Mouse (Mus musculus): ENCODE data around the gene Csad.
A peak's percentile ranks its signal among the peaks of the same experiment; 100 is the strongest.

The Csad gene

GRCm38 (mm10) chr15:102222386-102222785 is 17.9 kb upstream of the Csad start:
- Histone ChIP-seq H3K27me3 (ENCODE audit: control insufficient read depth, insufficient read depth, low read length, poor library complexity, severe bottlenecking) (no peaks in the 10 kb centered on the region), H3K36me3 (ENCODE audit: control insufficient read depth, insufficient read depth, low read length, poor library complexity, severe bottlenecking) (peaks cover 14% of the 10 kb centered on the region)
- DNase-seq (ENCODE audit: low read depth, low spot score): no peak

- no peaks in the 10 kb centered on the region for H3K27me3 ChIP-seq (ENCODE audit: control insufficient read depth, insufficient read depth, low read length, poor library complexity, severe bottlenecking)
- H3K36me3 ChIP-seq (ENCODE audit: control insufficient read depth, insufficient read depth, low read length, poor library complexity, severe bottlenecking): peaks cover 18% of the 10 kb centered on the region
- no peak for DNase-seq (ENCODE audit: low read depth, low spot score)
Observed at GRCm38 (mm10) chr15:102217325-102217724, 12.8 kb upstream of the Csad start.

DNA sequence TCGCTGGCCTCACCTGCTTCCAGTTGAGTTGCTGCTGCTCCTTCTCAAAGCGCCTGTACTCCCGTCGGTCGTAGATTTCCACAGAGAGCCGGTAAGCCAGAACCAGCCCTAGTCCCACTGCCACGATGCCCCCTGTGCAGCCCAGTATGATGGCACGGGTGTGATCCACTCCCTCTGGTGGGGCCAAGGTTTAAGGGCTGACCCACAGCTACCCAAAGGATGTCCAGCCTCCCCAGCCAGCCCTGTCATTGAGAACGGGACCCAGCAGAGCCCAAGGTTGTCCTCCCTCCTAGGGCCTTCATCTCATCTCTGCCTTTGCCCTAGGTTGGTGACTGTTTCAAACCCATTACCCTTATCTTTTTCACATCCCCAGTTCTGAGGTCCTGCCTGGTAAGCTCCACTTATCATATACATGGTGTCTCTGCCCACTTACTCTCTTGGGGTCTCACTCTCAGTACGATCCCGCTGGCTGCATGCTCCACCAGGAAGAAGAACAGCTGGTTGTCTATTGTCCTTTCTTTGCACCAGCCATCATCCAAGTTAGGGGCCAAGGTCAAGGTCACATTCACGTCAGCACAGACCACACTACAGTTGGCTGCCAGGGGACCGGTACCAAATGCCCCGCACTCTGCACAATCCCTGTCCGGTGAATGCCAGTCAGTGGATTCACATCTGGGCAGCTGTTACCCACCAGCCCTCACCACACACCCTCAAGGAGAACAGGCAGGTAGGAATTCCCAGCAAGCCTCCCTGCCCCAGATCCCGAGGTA is 12.1 kb upstream of the Csad start:
- DNase-seq (ENCODE audit: low read depth, low spot score): no peak
- Histone ChIP-seq H3K36me3 (ENCODE audit: control insufficient read depth, insufficient read depth, low read length, poor library complexity, severe bottlenecking) (peaks cover 19% of the 10 kb centered on the region), H3K27me3 (ENCODE audit: control insufficient read depth, insufficient read depth, low read length, poor library complexity, severe bottlenecking) (no peaks in the 10 kb centered on the region)

- DNase-seq (ENCODE audit: low read depth, low spot score): no peak
- H3K36me3 ChIP-seq (ENCODE audit: control insufficient read depth, insufficient read depth, low read length, poor library complexity, severe bottlenecking): peaks cover 22% of the 10 kb centered on the region
- H3K27me3 ChIP-seq (ENCODE audit: control insufficient read depth, insufficient read depth, low read length, poor library complexity, severe bottlenecking): no peaks in the 10 kb centered on the region
Observed at GRCm38 (mm10) chr15:102215624-102216023, 11.1 kb upstream of the Csad start.

- Histone ChIP-seq H3K27me3 (ENCODE audit: control insufficient read depth, insufficient read depth, low read length, poor library complexity, severe bottlenecking) (no peaks in the 10 kb centered on the region), H3K36me3 (ENCODE audit: control insufficient read depth, insufficient read depth, low read length, poor library complexity, severe bottlenecking) (peaks cover 23% of the 10 kb centered on the region)
- no peak for DNase-seq (ENCODE audit: low read depth, low spot score)
Observed at GRCm38 (mm10) chr15:102214132-102214531, 9.6 kb upstream of the Csad start.

DNA sequence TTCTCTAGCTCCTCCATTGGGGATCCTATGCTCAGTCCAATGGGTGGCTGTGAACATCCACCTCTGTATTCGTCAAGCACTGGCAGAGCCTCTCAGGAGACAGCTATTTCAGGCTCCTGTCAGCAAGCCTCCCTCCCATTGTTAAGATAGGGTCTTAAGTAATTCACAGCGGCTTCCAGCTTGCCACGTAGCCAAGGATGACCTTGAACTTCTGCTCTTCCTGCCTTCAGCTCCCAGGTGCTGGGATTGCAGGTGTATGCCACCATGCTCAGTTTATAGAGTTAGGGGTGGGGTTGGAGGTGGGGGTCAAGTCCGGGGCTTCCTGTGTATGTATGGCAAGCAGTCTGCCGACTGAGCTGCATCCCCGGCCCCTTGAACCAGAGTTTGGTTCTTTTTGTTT is 7.4 kb upstream of the Csad start:
- no peak for DNase-seq (ENCODE audit: low read depth, low spot score)
- Histone ChIP-seq H3K36me3 (ENCODE audit: control insufficient read depth, insufficient read depth, low read length, poor library complexity, severe bottlenecking) (peaks cover 21% of the 10 kb centered on the region), H3K27me3 (ENCODE audit: control insufficient read depth, insufficient read depth, low read length, poor library complexity, severe bottlenecking) (no peaks in the 10 kb centered on the region)

DNA sequence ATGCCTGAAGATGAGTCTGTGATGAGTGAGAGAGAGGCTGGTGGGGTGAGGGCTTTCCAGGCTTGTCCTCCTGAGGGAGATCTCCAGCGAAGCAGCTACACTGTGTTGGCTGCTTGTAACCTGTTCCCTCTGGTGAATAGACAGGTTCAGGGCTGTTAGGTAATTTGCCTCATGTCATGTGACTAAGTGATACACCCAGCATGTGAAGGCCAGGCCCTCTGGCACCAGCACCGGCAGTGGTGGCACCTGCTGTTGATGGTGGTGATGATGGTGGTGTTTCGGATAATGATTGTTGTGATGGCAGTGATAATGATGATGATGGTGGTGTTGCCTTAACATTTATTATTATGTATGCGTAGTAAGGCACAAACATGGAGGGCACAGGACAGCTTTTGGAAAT is 6.3 kb upstream of the Csad start:
- DNase-seq (ENCODE audit: low read depth, low spot score): no peak
- Histone ChIP-seq H3K27me3 (ENCODE audit: control insufficient read depth, insufficient read depth, low read length, poor library complexity, severe bottlenecking) (no peaks in the 10 kb centered on the region), H3K36me3 (ENCODE audit: control insufficient read depth, insufficient read depth, low read length, poor library complexity, severe bottlenecking) (peaks cover 20% of the 10 kb centered on the region)

DNA sequence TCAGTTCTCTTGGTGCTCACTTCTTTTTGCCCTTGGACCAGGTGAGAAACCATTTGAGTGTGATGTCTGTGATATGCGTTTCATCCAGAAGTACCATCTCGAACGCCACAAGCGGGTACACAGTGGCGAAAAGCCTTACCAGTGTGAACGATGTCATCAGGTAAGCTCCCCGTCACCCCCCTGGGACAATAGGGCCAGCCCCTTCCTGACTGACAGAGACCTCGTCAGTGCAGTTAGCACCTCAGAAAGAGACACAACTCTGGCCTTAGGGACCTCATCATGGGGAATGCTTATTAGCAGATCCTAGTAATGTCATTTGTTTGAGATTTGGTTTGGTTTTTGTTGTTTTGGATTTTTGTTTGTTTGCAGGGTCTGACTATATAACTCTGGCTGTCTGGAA is 4.6 kb upstream of the Csad start:
- peak; percentile 39 for DNase-seq (ENCODE audit: low read depth, low spot score)
- no peaks in the 10 kb centered on the region for H3K27me3 ChIP-seq (ENCODE audit: control insufficient read depth, insufficient read depth, low read length, poor library complexity, severe bottlenecking)
- peaks cover 23% of the 10 kb centered on the region for H3K36me3 ChIP-seq (ENCODE audit: control insufficient read depth, insufficient read depth, low read length, poor library complexity, severe bottlenecking)

DNA sequence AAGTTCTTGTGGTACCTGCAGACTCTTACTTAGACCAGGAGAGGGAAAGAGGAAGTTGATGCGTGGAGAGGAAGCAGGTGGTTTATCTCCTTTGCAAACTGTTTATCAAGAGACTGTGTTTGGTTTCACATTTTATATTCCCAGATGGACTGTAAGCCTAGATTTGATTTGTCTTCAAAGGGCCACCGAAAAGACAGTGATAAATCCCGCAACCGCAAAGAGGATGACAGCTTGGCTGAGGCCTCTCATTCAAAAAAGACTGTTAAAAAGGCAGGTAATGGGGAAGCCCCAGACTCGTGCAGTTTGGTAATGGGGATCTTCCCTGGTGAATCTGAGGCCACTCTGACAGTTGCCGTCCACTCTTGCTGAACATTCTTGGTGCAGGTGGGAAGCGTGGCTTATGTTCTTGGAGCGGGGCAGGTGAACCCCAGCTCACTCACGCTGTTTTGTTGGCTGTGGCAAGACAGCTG is 3.6 kb upstream of the Csad start:
- Histone ChIP-seq H3K27me3 (ENCODE audit: control insufficient read depth, insufficient read depth, low read length, poor library complexity, severe bottlenecking) (no peaks in the 10 kb centered on the region), H3K36me3 (ENCODE audit: control insufficient read depth, insufficient read depth, low read length, poor library complexity, severe bottlenecking) (peaks cover 22% of the 10 kb centered on the region)
- peak; percentile 69 for DNase-seq (ENCODE audit: low read depth, low spot score)

GRCm38 (mm10) chr15:102207351-102207750 is 2.8 kb upstream of the Csad start:
- no peak for DNase-seq (ENCODE audit: low read depth, low spot score)
- Histone ChIP-seq H3K36me3 (ENCODE audit: control insufficient read depth, insufficient read depth, low read length, poor library complexity, severe bottlenecking) (peaks cover 14% of the 10 kb centered on the region), H3K27me3 (ENCODE audit: control insufficient read depth, insufficient read depth, low read length, poor library complexity, severe bottlenecking) (no peaks in the 10 kb centered on the region)

DNA sequence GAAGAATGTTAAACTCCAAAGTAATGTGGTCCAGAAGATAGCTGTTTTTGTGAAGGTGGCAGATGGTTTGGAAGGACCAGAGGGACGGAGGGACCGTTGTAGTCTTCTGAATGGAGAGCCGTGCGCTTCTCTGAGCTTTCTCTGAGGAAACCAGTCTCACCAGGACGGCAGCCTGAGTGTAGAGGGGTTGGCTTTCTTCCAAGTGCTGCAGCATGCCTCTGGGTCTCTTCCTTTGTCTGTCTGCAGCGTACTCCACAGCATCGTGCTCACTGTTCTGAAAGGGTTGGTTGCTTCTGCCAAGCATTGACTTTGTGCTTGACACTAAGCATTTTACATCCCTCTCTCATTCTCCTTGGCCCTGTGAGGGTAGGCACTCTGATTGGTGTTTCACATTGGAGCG is 1.3 kb upstream of the Csad start:
- DNase-seq (ENCODE audit: low read depth, low spot score): no peak
- Histone ChIP-seq H3K27me3 (ENCODE audit: control insufficient read depth, insufficient read depth, low read length, poor library complexity, severe bottlenecking) (no peaks in the 10 kb centered on the region), H3K36me3 (ENCODE audit: control insufficient read depth, insufficient read depth, low read length, poor library complexity, severe bottlenecking) (peaks cover 8% of the 10 kb centered on the region)

DNA sequence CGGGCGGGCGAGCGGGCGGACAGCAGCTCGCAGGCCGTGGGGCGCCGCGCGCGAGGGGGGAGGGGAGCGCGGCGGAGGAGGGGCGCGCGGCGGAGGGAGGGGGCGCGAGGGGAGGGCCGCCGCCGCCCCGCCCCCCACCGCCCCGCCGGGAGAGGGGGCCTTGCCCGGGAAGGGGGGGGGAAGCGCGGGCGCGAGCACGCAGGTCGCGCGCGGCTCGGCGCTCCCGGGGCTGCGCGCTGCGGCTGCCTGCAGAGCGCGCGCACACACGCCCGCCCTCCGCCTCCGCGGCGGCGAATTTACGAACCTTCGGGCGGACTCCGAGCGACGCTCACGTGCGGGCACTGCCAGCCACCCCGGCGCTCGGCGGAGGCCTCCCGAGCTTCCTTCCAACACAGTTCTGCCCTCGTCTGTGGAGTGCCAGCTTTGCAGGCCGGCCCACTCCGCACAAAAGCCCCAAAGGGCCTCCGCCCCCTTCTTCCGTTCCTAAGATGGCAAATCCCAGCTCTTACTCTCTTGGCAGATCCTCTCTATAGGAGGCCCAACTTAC is 616 bp downstream of the Csad start:
- Histone ChIP-seq H3K36me3 (ENCODE audit: control insufficient read depth, insufficient read depth, low read length, poor library complexity, severe bottlenecking) (peaks cover 6% of the 10 kb centered on the region), H3K27me3 (ENCODE audit: control insufficient read depth, insufficient read depth, low read length, poor library complexity, severe bottlenecking) (no peaks in the 10 kb centered on the region)
- peak; percentile 70 for DNase-seq (ENCODE audit: low read depth, low spot score)

DNA sequence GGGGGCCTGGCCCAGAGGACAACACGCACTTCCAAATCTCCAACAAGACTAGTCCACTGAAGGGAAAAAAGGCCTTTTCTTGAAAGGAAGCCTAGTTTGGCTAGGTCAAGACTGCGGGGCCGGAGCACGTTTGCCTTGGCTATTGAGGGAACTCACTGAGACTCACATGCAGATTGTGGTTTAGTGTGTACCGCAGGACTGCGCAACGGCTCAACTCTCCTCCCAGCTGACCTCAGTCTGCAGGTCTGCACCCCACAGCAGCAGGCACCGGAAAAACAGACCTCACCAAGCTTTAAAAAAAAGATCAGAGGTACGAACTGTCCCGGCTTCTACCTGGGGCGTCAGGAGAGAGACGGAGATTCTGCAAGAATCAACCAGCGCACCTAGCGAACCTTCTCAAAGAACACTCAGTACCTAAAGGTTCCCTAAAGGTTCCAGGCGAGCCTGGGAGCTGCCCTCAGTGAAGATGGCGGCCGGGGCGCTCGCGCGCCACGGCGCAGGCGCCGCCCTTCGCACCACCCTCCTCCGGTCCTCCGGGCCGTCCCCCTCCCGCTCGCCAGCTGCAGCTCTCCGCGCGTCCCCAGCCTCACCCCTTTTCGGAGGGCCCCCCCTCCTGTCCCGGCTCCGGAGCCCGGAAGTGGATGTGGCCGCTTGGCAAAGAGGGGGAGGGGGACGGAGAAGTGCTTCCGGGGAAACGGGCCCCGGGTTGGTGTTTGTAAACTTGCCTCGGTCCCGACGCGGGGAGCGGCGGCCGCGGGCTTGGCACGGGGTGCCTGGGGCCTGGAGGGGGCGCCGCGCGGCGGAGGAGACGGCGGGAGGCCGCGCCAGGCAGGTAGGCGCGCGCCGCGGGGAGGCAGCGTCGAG is 1.3 kb downstream of the Csad start, which contains the start of gene Zfp740:
TSS of gene Zfp740 (plus strand) at position 279 of the 864 bp plus-strand sequence.
- Histone ChIP-seq H3K36me3 (ENCODE audit: control insufficient read depth, insufficient read depth, low read length, poor library complexity, severe bottlenecking) (peaks cover 6% of the 10 kb centered on the region), H3K27me3 (ENCODE audit: control insufficient read depth, insufficient read depth, low read length, poor library complexity, severe bottlenecking) (no peaks in the 10 kb centered on the region)
- DNase-seq (ENCODE audit: low read depth, low spot score): peak; percentile 95

GRCm38 (mm10) chr15:102198841-102199240 is 5.7 kb downstream of the Csad start:
- no peak for DNase-seq (ENCODE audit: low read depth, low spot score)
- no peaks in the 10 kb centered on the region for H3K36me3 ChIP-seq (ENCODE audit: control insufficient read depth, insufficient read depth, low read length, poor library complexity, severe bottlenecking)
- H3K27me3 ChIP-seq (ENCODE audit: control insufficient read depth, insufficient read depth, low read length, poor library complexity, severe bottlenecking): no peaks in the 10 kb centered on the region

DNA sequence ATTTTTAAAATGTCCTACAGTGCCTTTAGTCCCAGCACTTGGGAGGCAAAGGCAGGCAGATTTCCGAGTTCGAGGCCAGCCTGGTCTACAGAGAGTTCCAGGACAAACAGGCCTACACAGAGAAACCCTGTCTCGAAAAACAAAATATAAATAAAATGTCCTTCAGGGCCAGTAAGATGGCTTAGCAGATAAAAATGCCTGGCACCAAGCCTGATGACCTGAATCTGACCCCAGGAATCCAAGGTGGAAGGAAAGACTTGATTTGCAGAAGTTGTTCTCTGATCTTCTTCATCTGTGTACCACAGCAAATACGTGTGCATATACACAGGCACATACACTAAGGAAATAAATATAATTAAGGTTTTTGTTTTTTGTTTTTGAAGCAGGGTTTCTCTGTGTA is 9.2 kb downstream of the Csad start:
- no peaks in the 10 kb centered on the region for H3K27me3 ChIP-seq (ENCODE audit: control insufficient read depth, insufficient read depth, low read length, poor library complexity, severe bottlenecking)
- DNase-seq (ENCODE audit: low read depth, low spot score): no peak

More for the DNA sequence above, 9.2 kb downstream of the Csad start:
- H3K36me3 ChIP-seq (ENCODE audit: control insufficient read depth, insufficient read depth, low read length, poor library complexity, severe bottlenecking): no peaks in the 10 kb centered on the region

Data from splenic B cell, adult 2 months (primary cell).